Mouse (Mus musculus) embryonic facial prominence, embryonic 15.5 days (tissue): Measurements from ENCODE around the gene Morn2. TPM values are rescaled to one million over a fixed set of nuclear protein-coding genes. Genes with fewer than 3 reads are reported as not detected.

Experiments
- ATAC-seq: fragments of 200-750 bp; cut with Nextera tagmentation; 2 replicates; pipeline ENCODE4 v1.8.0; 2017; ENCODE audit warnings: low read depth, moderate TSS enrichment; ENCODE audit not compliant: insufficient number of reproducible peaks, low FRiP score, low TSS enrichment
- H3K27ac ChIP-seq: fragments of 300-500 bp; sonication (generic); replicated peaks from 2 replicates; pipeline ENCODE4 v1.5.1; 2015; ENCODE audit warnings: mild to moderate bottlenecking, inconsistent platforms
- H3K27me3 ChIP-seq: fragments of 300-500 bp; sonication (generic); 2 replicates; pipeline ENCODE4 v1.6.1; 2015; ENCODE audit warnings: inconsistent platforms
- H3K36me3 ChIP-seq: fragments of 300-500 bp; sonication (generic); 2 replicates; pipeline ENCODE4 v1.6.1; 2015; ENCODE audit warnings: mild to moderate bottlenecking, inconsistent platforms
- H3K4me1 ChIP-seq: fragments of 300-500 bp; sonication (generic); 2 replicates; pipeline ENCODE4 v1.6.1; 2015; ENCODE audit warnings: inconsistent platforms
- H3K4me2 ChIP-seq: fragments of 300-500 bp; sonication (generic); replicated peaks from 2 replicates; pipeline ENCODE4 v1.6.1; 2015; ENCODE audit warnings: mild to moderate bottlenecking, inconsistent platforms
- H3K4me3 ChIP-seq: fragments of 300-500 bp; sonication (generic); replicated peaks from 2 replicates; pipeline ENCODE4 v1.5.1; 2015; ENCODE audit warnings: mild to moderate bottlenecking, inconsistent platforms
- H3K9ac ChIP-seq: fragments of 300-500 bp; sonication (generic); 2 replicates; pipeline ENCODE4 v1.6.1; 2015; ENCODE audit warnings: inconsistent platforms
- H3K9me3 ChIP-seq: fragments of 300-500 bp; sonication (generic); replicated peaks from 2 replicates; pipeline ENCODE4 v1.6.1; 2016; ENCODE audit warnings: inconsistent platforms
- WGBS: fragments of 180-500 bp; shearing (Covaris S2); methylation state at CpG from one replicate; pipeline ENCODE4 v1.1.7; 2015; 5-methylcytosine and 5-hydroxymethylcytosine counted together
- polyA plus RNA-seq: library from polyadenylated mRNA; unstranded; fragments of >200 nt; fragmentation: Nextera tagmentation; extraction: Ambion mirVana; gene quantifications from 2 replicates; pipeline ENCODE4 v1.2.1, GENCODE M21; 2015

Gene Morn2
- polyA plus RNA-seq, 1 experiment from 2014 or later = 35.1 TPM

- no peaks in the 10 kb centered on the region for H3K9me3 ChIP-seq
- WGBS = 58% methylated on average over 4 of the region's 4 CpGs
Observed at GRCm38 (mm10) chr17:80284446-80284845, 5.6 kb upstream of the Morn2 start.

GRCm38 (mm10) chr17:80288012-80288411 lies 2.0 kb upstream of the Morn2 start:
- no peaks in the 10 kb centered on the region for H3K36me3 ChIP-seq
- H3K4me2 ChIP-seq = 0 out of 2 replicates have a peak overlapping the region, but pooled peaks have one; percentile 68
- no peaks in the 10 kb centered on the region for H3K9me3 ChIP-seq
- peaks cover 11% of the 10 kb centered on the region for H3K4me1 ChIP-seq
- ATAC-seq = no peak
- WGBS = 78% methylated on average over 6 of the region's 6 CpGs
- H3K9ac ChIP-seq = no peak overlapping the region
- no peak overlapping the region for H3K4me3 ChIP-seq
- H3K27ac ChIP-seq = no peak overlapping the region
- no peaks in the 10 kb centered on the region for H3K27me3 ChIP-seq

More at GRCm38 (mm10) chr17:80284446-80284845, 5.6 kb upstream of the Morn2 start:
- Histone ChIP-seq H3K27ac (no peak overlapping the region), H3K27me3 (no peaks in the 10 kb centered on the region), H3K4me2 (no peak overlapping the region), H3K4me1 (peaks cover 11% of the 10 kb centered on the region), H3K36me3 (peaks cover 16% of the 10 kb centered on the region), H3K9ac (no peak overlapping the region), H3K4me3 (no peak overlapping the region)
- ATAC-seq = no peak

- Histone ChIP-seq H3K36me3 (no peaks in the 10 kb centered on the region), H3K27me3 (no peaks in the 10 kb centered on the region), H3K4me1 (peaks cover 11% of the 10 kb centered on the region), H3K4me3 (peak overlapping the region; percentile 99), H3K9me3 (no peaks in the 10 kb centered on the region), H3K9ac (peak overlapping the region; percentile 83), H3K27ac (peak overlapping the region; percentile 90), H3K4me2 (peak overlapping the region; percentile 68)
- WGBS = under 1% methylated on average over 30 of the region's 30 CpGs
- no peak for ATAC-seq
Observed at GRCm38 (mm10) chr17:80289280-80290073, 526 bp upstream of the Morn2 start.

GRCm38 (mm10) chr17:80291148-80291547 lies 1.1 kb downstream of the Morn2 start:
- no peaks in the 10 kb centered on the region for H3K27me3 ChIP-seq
- no peak overlapping the region for H3K9ac ChIP-seq
- H3K27ac ChIP-seq = no peak overlapping the region
- no peak for ATAC-seq
- no peaks in the 10 kb centered on the region for H3K9me3 ChIP-seq
- no peak overlapping the region for H3K4me2 ChIP-seq
- H3K4me3 ChIP-seq = no peak overlapping the region
- 23% methylated on average over 2 of the region's 2 CpGs for WGBS
- peaks cover 11% of the 10 kb centered on the region for H3K4me1 ChIP-seq
- no peaks in the 10 kb centered on the region for H3K36me3 ChIP-seq

GRCm38 (mm10) chr17:80295258-80295657 lies 5.3 kb downstream of the Morn2 start:
- no peak overlapping the region for H3K27ac ChIP-seq
- no peaks in the 10 kb centered on the region for H3K9me3 ChIP-seq
- H3K4me1 ChIP-seq = no peaks in the 10 kb centered on the region
- WGBS = 82% methylated on average over 5 of the region's 5 CpGs
- no peaks in the 10 kb centered on the region for H3K27me3 ChIP-seq
- H3K9ac ChIP-seq = no peak overlapping the region
- no peak for ATAC-seq
- H3K4me3 ChIP-seq = no peak overlapping the region
- no peak overlapping the region for H3K4me2 ChIP-seq
- no peaks in the 10 kb centered on the region for H3K36me3 ChIP-seq

GRCm38 (mm10) chr17:80298844-80299243 lies 8.8 kb downstream of the Morn2 start:
- no peak overlapping the region for H3K4me3 ChIP-seq
- H3K27ac ChIP-seq = no peak overlapping the region
- H3K9ac ChIP-seq = no peak overlapping the region
- H3K4me2 ChIP-seq = no peak overlapping the region
- no peaks in the 10 kb centered on the region for H3K4me1 ChIP-seq
- H3K27me3 ChIP-seq = no peaks in the 10 kb centered on the region
- 79% methylated on average over 5 of the region's 5 CpGs for WGBS
- ATAC-seq = no peak
- no peaks in the 10 kb centered on the region for H3K36me3 ChIP-seq
- H3K9me3 ChIP-seq = no peaks in the 10 kb centered on the region

- WGBS = 91% methylated on average over 1 of the region's 1 CpGs
- H3K36me3 ChIP-seq = no peaks in the 10 kb centered on the region
- no peak for ATAC-seq
- no peak within 1 kb of the TSS for H3K9ac ChIP-seq
- peaks cover 12% of the 10 kb centered on the region for H3K4me1 ChIP-seq
- no peaks in the 10 kb centered on the region for H3K27me3 ChIP-seq
- no peak within 1 kb of the TSS for H3K4me2 ChIP-seq
- no peak within 1 kb of the TSS for H3K4me3 ChIP-seq
- H3K9me3 ChIP-seq = no peaks in the 10 kb centered on the region
- H3K27ac ChIP-seq = no peak within 1 kb of the TSS
Observed at GRCm38 (mm10) chr17:80307251-80307650, 17.2 kb downstream of the Morn2 start, which contains the start of gene Arhgef33. Gene Arhgef33, plus strand, starts transcription at chr17:80307407.

GRCm38 (mm10) chr17:80311761-80312160 lies 21.8 kb downstream of the Morn2 start:
- Histone ChIP-seq H3K4me2 (no peak overlapping the region), H3K4me3 (no peak overlapping the region), H3K36me3 (no peaks in the 10 kb centered on the region), H3K9me3 (no peaks in the 10 kb centered on the region), H3K27me3 (no peaks in the 10 kb centered on the region), H3K27ac (no peak overlapping the region), H3K9ac (no peak overlapping the region), H3K4me1 (peaks cover 12% of the 10 kb centered on the region)
- 23% methylated on average over 9 of the region's 9 CpGs for WGBS
- ATAC-seq = no peak

GRCm38 (mm10) chr17:80312405-80312804 lies 22.4 kb downstream of the Morn2 start:
- no peak for ATAC-seq
- Histone ChIP-seq H3K4me3 (no peak overlapping the region), H3K36me3 (no peaks in the 10 kb centered on the region), H3K9ac (no peak overlapping the region), H3K27ac (no peak overlapping the region), H3K4me1 (peaks cover 12% of the 10 kb centered on the region), H3K9me3 (no peaks in the 10 kb centered on the region), H3K27me3 (no peaks in the 10 kb centered on the region), H3K4me2 (no peak overlapping the region)
- 76% methylated on average over 4 of the region's 4 CpGs for WGBS

GRCm38 (mm10) chr17:80322228-80322627 lies 32.2 kb downstream of the Morn2 start:
- H3K4me1 ChIP-seq = no peaks in the 10 kb centered on the region
- ATAC-seq = no peak
- H3K4me3 ChIP-seq = no peak overlapping the region
- H3K27me3 ChIP-seq = no peaks in the 10 kb centered on the region
- no peaks in the 10 kb centered on the region for H3K36me3 ChIP-seq
- H3K4me2 ChIP-seq = no peak overlapping the region
- WGBS = 80% methylated on average over 6 of the region's 6 CpGs
- H3K9me3 ChIP-seq = no peaks in the 10 kb centered on the region
- H3K27ac ChIP-seq = no peak overlapping the region
- no peak overlapping the region for H3K9ac ChIP-seq

- H3K9ac ChIP-seq = no peak overlapping the region
- H3K4me2 ChIP-seq = no peak overlapping the region
- ATAC-seq = no peak
- H3K4me1 ChIP-seq = no peaks in the 10 kb centered on the region
- no peak overlapping the region for H3K4me3 ChIP-seq
- no peaks in the 10 kb centered on the region for H3K9me3 ChIP-seq
- H3K27me3 ChIP-seq = no peaks in the 10 kb centered on the region
- H3K27ac ChIP-seq = no peak overlapping the region
- no peaks in the 10 kb centered on the region for H3K36me3 ChIP-seq
- WGBS = 78% methylated on average over 4 of the region's 4 CpGs
Observed at GRCm38 (mm10) chr17:80323015-80323414, 33.0 kb downstream of the Morn2 start.

- Histone ChIP-seq H3K9ac (no peak overlapping the region), H3K4me2 (no peak overlapping the region), H3K27me3 (no peaks in the 10 kb centered on the region), H3K4me3 (no peak overlapping the region), H3K36me3 (no peaks in the 10 kb centered on the region), H3K27ac (no peak overlapping the region), H3K4me1 (no peaks in the 10 kb centered on the region), H3K9me3 (no peaks in the 10 kb centered on the region)
- ATAC-seq = no peak
- WGBS = 69% methylated on average over 8 of the region's 8 CpGs
Observed at GRCm38 (mm10) chr17:80323658-80324057, 33.7 kb downstream of the Morn2 start.
